Mouse (Mus musculus): Measurements from ENCODE around the gene Prtn3.

GRCm38 (mm10) chr10:79861230-79862048 lies 12.8 kb upstream of the Prtn3 start:
- TF ChIP-seq POLR2A (IDR thresholded peaks at IDR 0.05; ENCODE audit: insufficient read length, low read depth), result peak; percentile 50
- TF ChIP-seq USF1 (IDR thresholded peaks at IDR 0.05; ENCODE audit: low read depth), result no peak
- TF ChIP-seq REST (IDR thresholded peaks at IDR 0.05; ENCODE audit: insufficient read depth, insufficient read length), result no peak
- no peak for TF ChIP-seq MYOD1 (IDR thresholded peaks at IDR 0.05; ENCODE audit: control insufficient read depth in 1 of 3, insufficient read length in 2 of 3, low read depth in 2 of 3)
- no peak for TF ChIP-seq TCF3 (IDR thresholded peaks at IDR 0.05; ENCODE audit: insufficient read length, low read depth)
- no peak for TF ChIP-seq TCF12 (IDR thresholded peaks at IDR 0.05; ENCODE audit: insufficient read depth, poor library complexity, severe bottlenecking)
- TF ChIP-seq CEBPB (IDR thresholded peaks at IDR 0.05; ENCODE audit: insufficient read depth, poor library complexity, severe bottlenecking), result no peak

All from myocyte (in vitro differentiated cells).